Mouse (Mus musculus): Measurements from ENCODE around the gene Rbfox3. TPM values are rescaled to one million over a fixed set of nuclear protein-coding genes. Genes with fewer than 3 reads are reported as not detected.

Gene Rbfox3
- polyA plus RNA-seq, 1 experiment from 2014 or later: 55.2 TPM

Small RNAs within 50 kb of the gene (microRNA-seq; reads per million reads assigned to microRNA genes)
- not detected for gene Gm25040

Other genes starting within 250 kb of the Rbfox3 start
- not detected in 2 replicates for gene Enpp7, start 76.6 kb upstream of the Rbfox3 start, polyA plus RNA-seq (2015; fragmentation: Nextera tagmentation; extraction: Ambion mirVana)
- gene Cbx2, start 111.4 kb upstream of the Rbfox3 start, polyA plus RNA-seq (2015; fragmentation: Nextera tagmentation; extraction: Ambion mirVana): 20.3 and 24.2 TPM in 2 replicates
- 10.0 and 11.1 TPM in 2 replicates for gene Cbx8, start 129.4 kb upstream of the Rbfox3 start, polyA plus RNA-seq (2015; fragmentation: Nextera tagmentation; extraction: Ambion mirVana)
- 14.1 and 15.8 TPM in 2 replicates for gene Cbx4, start 174.6 kb upstream of the Rbfox3 start, polyA plus RNA-seq (2015; fragmentation: Nextera tagmentation; extraction: Ambion mirVana)